Mouse (Mus musculus): ENCODE results near the gene Cd247. TPM values are rescaled to one million over a fixed set of nuclear protein-coding genes. Genes with fewer than 3 reads are reported as not detected.

The Cd247 gene
- polyA plus RNA-seq, 1 experiment from 2014 or later = 0.17 TPM

DNA sequence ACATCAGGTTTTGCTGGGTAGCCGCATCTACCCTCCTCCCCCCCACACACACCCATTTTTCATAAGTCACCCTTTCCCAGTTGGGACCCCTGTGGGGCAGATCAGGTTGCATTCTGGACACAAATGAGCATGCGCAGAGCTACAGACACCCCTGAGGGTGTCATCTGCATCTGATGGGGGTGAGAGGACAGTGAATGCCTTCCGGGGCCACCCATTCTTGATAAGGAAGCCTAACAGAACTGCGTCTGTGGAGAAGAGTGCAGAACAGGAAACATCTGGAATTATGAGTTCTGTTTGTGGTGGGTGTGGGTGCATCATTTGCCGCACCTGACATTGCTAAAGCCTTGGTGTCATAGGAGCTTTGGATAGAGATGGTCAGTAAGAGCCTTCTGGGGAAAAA is 22.7 kb downstream of the Cd247 start:
- no peak for ATAC-seq (ENCODE audit: low read depth)
- WGBS (ENCODE audit: insufficient replicate concordance) = 22% methylated on average over 5 of the region's 5 CpGs
- no peak overlapping the region for H3K9ac ChIP-seq (ENCODE audit: low read depth, low read length)
- no peak overlapping the region for H3K4me2 ChIP-seq (ENCODE audit: low read depth, low read length)
- H3K9me3 ChIP-seq (replicated peaks; ENCODE audit: control insufficient read depth, low read length) = no peaks in the 10 kb centered on the region
- H3K36me3 ChIP-seq (ENCODE audit: control insufficient read depth, insufficient read depth) = no peaks in the 10 kb centered on the region
- no peaks in the 10 kb centered on the region; the same call in 1 of the 2 replicates for H3K4me1 ChIP-seq (ENCODE audit: control insufficient read depth, low read depth, low read length)
- peaks cover 4% of the 10 kb centered on the region; the same call in 1 of the 2 replicates for H3K27me3 ChIP-seq (ENCODE audit: control insufficient read depth, insufficient read depth, low read depth, low read length)
- no peak overlapping the region for H3K27ac ChIP-seq (ENCODE audit: low read length)
- no peak overlapping the region for H3K4me3 ChIP-seq (ENCODE audit: low read depth, low read length)

DNA sequence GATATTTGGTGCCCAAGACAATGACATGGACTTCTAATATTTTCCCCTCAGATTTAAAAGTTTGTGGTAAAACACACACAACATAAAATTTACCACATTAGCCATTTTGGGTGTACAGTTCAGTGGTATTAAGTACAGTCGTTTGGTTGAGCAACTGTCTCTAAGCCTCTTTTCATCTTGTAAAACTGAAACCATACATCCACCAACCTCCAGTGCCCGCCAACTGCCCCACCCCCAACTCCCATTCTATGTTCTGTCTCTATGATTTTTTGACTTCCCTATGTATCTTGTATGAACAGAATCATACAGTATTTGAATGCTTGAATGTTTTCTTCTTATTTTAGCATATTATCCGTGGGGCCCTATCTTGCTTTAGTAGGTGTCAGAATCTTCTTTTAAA is 24.3 kb downstream of the Cd247 start:
- Histone ChIP-seq H3K27me3 (ENCODE audit: control insufficient read depth, insufficient read depth, low read depth, low read length) (peaks cover 4% of the 10 kb centered on the region; the same call in 1 of the 2 replicates), H3K4me2 (ENCODE audit: low read depth, low read length) (no peak overlapping the region), H3K9ac (ENCODE audit: low read depth, low read length) (no peak overlapping the region), H3K4me1 (ENCODE audit: control insufficient read depth, low read depth, low read length) (peaks cover 12% of the 10 kb centered on the region), H3K27ac (ENCODE audit: low read length) (no peak overlapping the region), H3K36me3 (ENCODE audit: control insufficient read depth, insufficient read depth) (no peaks in the 10 kb centered on the region), H3K9me3 (replicated peaks; ENCODE audit: control insufficient read depth, low read length) (no peaks in the 10 kb centered on the region), H3K4me3 (ENCODE audit: low read depth, low read length) (no peak overlapping the region)
- ATAC-seq (ENCODE audit: low read depth) = no peak
- WGBS (ENCODE audit: insufficient replicate concordance) = 52% methylated on average over 3 of the region's 3 CpGs

DNA sequence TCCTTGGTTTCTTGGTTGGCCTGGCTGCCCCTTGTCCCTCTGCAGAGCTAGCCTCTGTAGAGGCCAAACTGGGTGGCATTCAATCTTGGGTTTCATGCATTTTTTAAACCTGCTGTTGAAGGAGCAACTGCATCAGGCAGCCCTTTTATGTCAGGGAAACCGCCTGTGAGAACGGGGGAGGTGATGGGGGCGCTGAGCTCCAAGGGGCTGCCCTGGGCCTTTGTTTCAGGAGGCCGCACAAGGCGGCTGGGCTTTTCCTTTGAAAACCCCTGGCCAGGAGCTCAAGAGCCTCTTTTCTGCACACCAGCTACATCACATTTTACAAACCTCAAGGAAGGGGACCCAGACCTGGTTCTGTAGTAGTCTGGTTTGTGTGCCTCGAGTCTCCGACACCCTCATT is 25.6 kb downstream of the Cd247 start:
- no peak overlapping the region for H3K4me2 ChIP-seq (ENCODE audit: low read depth, low read length)
- 68% methylated on average over 7 of the region's 7 CpGs for WGBS (ENCODE audit: insufficient replicate concordance)
- ATAC-seq (ENCODE audit: low read depth) = no peak

DNA sequence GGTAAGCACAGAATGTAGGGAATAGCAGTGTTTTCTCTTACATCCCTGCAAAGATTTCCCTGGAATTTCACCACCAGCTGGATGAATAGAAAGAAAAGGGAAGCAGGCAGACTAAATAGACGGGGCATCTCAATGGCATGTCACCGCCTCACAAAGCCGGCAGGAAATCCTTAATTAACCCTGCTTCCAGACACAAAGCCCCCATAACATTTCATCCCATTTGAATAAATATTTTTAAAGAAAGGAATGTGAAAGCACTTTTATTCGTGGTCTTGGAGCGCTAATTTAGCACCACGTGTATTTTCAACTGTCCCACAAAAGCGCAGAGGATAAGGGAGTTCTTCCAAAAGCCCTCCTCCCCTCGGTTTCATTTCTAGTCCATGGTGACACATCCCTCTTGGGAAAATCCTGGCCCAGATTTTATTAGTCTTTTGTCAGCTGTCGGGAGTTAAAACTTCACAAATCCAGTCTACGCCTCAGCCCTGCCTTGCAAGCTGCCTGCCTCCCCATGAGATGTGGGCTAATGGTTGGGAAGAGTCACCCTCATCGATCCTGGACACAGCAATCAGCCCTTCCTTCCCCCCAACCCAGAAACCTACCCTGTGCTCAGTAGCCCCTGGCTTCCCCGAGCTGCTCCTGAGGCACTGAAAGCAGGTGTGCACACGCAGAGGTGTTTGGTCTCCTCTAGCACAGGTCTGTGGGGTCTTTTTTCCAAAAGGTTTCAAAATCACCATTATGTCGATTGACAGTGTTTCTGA is 26.2 kb downstream of the Cd247 start:
- H3K9me3 ChIP-seq (replicated peaks; ENCODE audit: control insufficient read depth, low read length) = no peaks in the 10 kb centered on the region
- ATAC-seq (ENCODE audit: low read depth) = no peak
- no peaks in the 10 kb centered on the region for H3K36me3 ChIP-seq (ENCODE audit: control insufficient read depth, insufficient read depth)
- no peak overlapping the region for H3K4me3 ChIP-seq (ENCODE audit: low read depth, low read length)
- no peak overlapping the region for H3K27ac ChIP-seq (ENCODE audit: low read length)
- no peak overlapping the region for H3K4me2 ChIP-seq (ENCODE audit: low read depth, low read length)
- 49% methylated on average over 14 of the region's 14 CpGs for WGBS (ENCODE audit: insufficient replicate concordance)
- H3K9ac ChIP-seq (ENCODE audit: low read depth, low read length) = no peak overlapping the region
- peaks cover 4% of the 10 kb centered on the region; the same call in 1 of the 2 replicates for H3K27me3 ChIP-seq (ENCODE audit: control insufficient read depth, insufficient read depth, low read depth, low read length)
- peaks cover 30% of the 10 kb centered on the region for H3K4me1 ChIP-seq (ENCODE audit: control insufficient read depth, low read depth, low read length)

More for the DNA sequence above, 25.6 kb downstream of the Cd247 start:
- H3K27ac ChIP-seq (ENCODE audit: low read length) = no peak overlapping the region
- no peaks in the 10 kb centered on the region for H3K36me3 ChIP-seq (ENCODE audit: control insufficient read depth, insufficient read depth)
- H3K4me3 ChIP-seq (ENCODE audit: low read depth, low read length) = no peak overlapping the region
- H3K9ac ChIP-seq (ENCODE audit: low read depth, low read length) = no peak overlapping the region
- peaks cover 4% of the 10 kb centered on the region; the same call in 1 of the 2 replicates for H3K27me3 ChIP-seq (ENCODE audit: control insufficient read depth, insufficient read depth, low read depth, low read length)
- H3K9me3 ChIP-seq (replicated peaks; ENCODE audit: control insufficient read depth, low read length) = no peaks in the 10 kb centered on the region
- H3K4me1 ChIP-seq (ENCODE audit: control insufficient read depth, low read depth, low read length) = peaks cover 25% of the 10 kb centered on the region

DNA sequence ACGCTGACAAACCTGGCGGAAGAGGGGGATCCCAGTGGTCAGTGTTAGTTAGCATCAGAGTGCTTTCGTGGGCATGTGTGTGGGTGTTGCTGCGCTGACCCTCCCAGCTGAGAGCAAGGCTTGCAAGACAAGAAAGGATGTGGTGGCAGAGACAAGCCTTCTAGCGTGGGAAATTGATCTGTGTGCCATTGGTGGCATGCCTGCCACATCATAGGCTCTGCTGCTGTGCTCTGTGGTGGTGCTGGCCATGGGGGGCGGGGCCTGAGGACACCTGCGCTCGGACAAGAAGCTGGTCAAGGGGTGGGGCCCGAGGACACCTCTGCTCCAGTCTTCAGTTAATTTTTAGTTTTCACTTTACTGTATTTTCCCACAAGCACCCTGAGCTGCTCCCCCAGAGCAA is 27.9 kb downstream of the Cd247 start:
- Histone ChIP-seq H3K4me1 (ENCODE audit: control insufficient read depth, low read depth, low read length) (peaks cover 30% of the 10 kb centered on the region), H3K9me3 (replicated peaks; ENCODE audit: control insufficient read depth, low read length) (no peaks in the 10 kb centered on the region), H3K27me3 (ENCODE audit: control insufficient read depth, insufficient read depth, low read depth, low read length) (peaks cover 4% of the 10 kb centered on the region; the same call in 1 of the 2 replicates), H3K4me3 (ENCODE audit: low read depth, low read length) (no peak overlapping the region), H3K27ac (ENCODE audit: low read length) (no peak overlapping the region), H3K9ac (ENCODE audit: low read depth, low read length) (no peak overlapping the region), H3K4me2 (ENCODE audit: low read depth, low read length) (no peak overlapping the region), H3K36me3 (ENCODE audit: control insufficient read depth, insufficient read depth) (no peaks in the 10 kb centered on the region)
- no peak for ATAC-seq (ENCODE audit: low read depth)
- 73% methylated on average over 9 of the region's 9 CpGs for WGBS (ENCODE audit: insufficient replicate concordance)

DNA sequence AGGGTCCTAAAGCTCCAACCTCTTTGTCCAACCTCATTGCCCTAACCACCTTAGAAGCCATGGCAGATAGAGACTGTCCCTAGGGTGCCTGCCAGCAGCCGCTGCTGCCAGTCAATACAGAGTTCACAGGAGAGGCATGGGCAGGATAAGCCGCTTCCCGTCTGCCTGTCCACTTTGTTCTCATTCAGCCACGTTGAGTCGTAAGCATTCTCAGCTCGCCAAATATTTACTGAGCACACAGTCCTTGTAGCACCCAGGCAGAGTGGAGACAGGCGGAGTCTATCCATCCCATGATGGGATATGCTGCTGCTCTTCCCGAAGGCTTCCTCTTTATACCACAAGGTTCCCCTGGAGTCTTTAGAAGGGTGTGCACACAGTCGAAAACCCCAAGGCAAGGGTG is 28.8 kb downstream of the Cd247 start:
- no peak overlapping the region for H3K9ac ChIP-seq (ENCODE audit: low read depth, low read length)
- H3K4me3 ChIP-seq (ENCODE audit: low read depth, low read length) = no peak overlapping the region
- no peak overlapping the region; the same call in 1 of the 2 replicates for H3K27ac ChIP-seq (ENCODE audit: low read length)
- H3K36me3 ChIP-seq (ENCODE audit: control insufficient read depth, insufficient read depth) = no peaks in the 10 kb centered on the region
- peaks cover 4% of the 10 kb centered on the region; the same call in 1 of the 2 replicates for H3K27me3 ChIP-seq (ENCODE audit: control insufficient read depth, insufficient read depth, low read depth, low read length)
- WGBS (ENCODE audit: insufficient replicate concordance) = 53% methylated on average over 9 of the region's 9 CpGs
- ATAC-seq (ENCODE audit: low read depth) = peak; percentile 20; the same call in 1 of the 2 replicates
- H3K9me3 ChIP-seq (replicated peaks; ENCODE audit: control insufficient read depth, low read length) = no peaks in the 10 kb centered on the region
- peaks cover 30% of the 10 kb centered on the region for H3K4me1 ChIP-seq (ENCODE audit: control insufficient read depth, low read depth, low read length)
- no peak overlapping the region for H3K4me2 ChIP-seq (ENCODE audit: low read depth, low read length)

DNA sequence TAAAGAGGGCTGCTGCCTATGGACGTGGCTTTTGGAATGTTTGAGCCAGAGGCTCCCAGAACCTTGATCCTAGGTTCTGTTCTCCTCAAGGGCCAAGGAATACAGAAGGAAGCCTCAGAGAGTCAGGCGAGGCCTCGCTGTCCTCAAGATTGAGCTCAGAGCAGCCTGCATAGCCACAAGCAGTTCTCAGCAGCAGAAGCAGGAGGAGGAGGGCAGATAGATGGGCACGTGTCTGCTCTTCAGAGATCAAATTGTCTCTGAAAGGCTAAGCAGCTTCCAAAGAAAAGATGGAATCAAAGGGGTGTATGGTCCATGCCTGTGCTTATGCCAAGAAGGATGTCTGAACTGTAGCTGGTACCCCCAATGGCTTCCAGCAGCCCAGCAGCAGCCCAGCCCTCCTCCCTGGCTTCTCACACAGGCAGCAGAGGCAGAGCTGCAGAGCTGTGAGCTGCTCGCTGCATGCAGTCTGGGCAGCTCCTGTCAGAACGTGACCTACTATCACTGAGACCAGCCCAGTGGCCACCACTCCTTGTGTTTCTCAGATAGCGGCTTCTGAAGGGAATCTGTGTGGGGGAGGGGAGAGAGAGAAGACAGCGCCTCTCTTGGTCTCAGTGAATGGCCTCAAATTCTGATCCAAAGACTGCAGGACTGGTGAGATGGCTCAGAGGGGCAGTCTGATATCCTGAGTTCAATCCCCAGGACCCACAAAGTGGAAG is 29.8 kb downstream of the Cd247 start:
- Histone ChIP-seq H3K9me3 (replicated peaks; ENCODE audit: control insufficient read depth, low read length) (no peaks in the 10 kb centered on the region), H3K36me3 (ENCODE audit: control insufficient read depth, insufficient read depth) (no peaks in the 10 kb centered on the region), H3K4me2 (ENCODE audit: low read depth, low read length) (peak overlapping the region; percentile 51), H3K9ac (ENCODE audit: low read depth, low read length) (peak overlapping the region; percentile 5), H3K27ac (ENCODE audit: low read length) (peak overlapping the region; percentile 57), H3K4me3 (ENCODE audit: low read depth, low read length) (peak overlapping the region; percentile 22; the same call in 1 of the 2 replicates), H3K4me1 (ENCODE audit: control insufficient read depth, low read depth, low read length) (peaks cover 30% of the 10 kb centered on the region), H3K27me3 (ENCODE audit: control insufficient read depth, insufficient read depth, low read depth, low read length) (peaks cover 4% of the 10 kb centered on the region; the same call in 1 of the 2 replicates)
- 27% methylated on average over 8 of the region's 8 CpGs for WGBS (ENCODE audit: insufficient replicate concordance)
- ATAC-seq (ENCODE audit: low read depth) = peak; percentile 98

DNA sequence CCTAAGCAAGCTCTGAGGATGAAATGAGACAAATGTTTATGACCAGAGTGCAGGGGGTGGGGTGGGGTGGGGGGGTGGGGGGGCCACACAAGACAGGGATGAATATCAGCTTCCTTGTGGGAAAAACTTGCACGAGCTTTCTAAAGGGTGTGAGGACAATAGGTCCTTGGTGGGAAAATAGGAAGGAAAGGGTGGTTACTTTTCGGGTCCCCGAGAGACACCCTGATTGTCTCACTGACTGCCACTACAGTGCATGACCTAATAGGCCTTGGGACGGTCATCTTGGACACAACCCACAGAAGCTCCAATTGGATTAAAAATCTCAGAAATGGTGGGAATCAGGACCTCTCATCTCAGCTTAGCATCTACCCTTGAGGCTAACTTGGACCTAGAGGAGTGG is 30.7 kb downstream of the Cd247 start:
- WGBS (ENCODE audit: insufficient replicate concordance) = 51% methylated on average over 4 of the region's 4 CpGs
- no peak overlapping the region for H3K4me2 ChIP-seq (ENCODE audit: low read depth, low read length)
- no peak for ATAC-seq (ENCODE audit: low read depth)
- no peak overlapping the region for H3K27ac ChIP-seq (ENCODE audit: low read length)
- no peaks in the 10 kb centered on the region for H3K9me3 ChIP-seq (replicated peaks; ENCODE audit: control insufficient read depth, low read length)
- no peaks in the 10 kb centered on the region for H3K36me3 ChIP-seq (ENCODE audit: control insufficient read depth, insufficient read depth)
- no peak overlapping the region for H3K4me3 ChIP-seq (ENCODE audit: low read depth, low read length)
- peaks cover 30% of the 10 kb centered on the region for H3K4me1 ChIP-seq (ENCODE audit: control insufficient read depth, low read depth, low read length)
- no peak overlapping the region for H3K9ac ChIP-seq (ENCODE audit: low read depth, low read length)
- peaks cover 4% of the 10 kb centered on the region; the same call in 1 of the 2 replicates for H3K27me3 ChIP-seq (ENCODE audit: control insufficient read depth, insufficient read depth, low read depth, low read length)

DNA sequence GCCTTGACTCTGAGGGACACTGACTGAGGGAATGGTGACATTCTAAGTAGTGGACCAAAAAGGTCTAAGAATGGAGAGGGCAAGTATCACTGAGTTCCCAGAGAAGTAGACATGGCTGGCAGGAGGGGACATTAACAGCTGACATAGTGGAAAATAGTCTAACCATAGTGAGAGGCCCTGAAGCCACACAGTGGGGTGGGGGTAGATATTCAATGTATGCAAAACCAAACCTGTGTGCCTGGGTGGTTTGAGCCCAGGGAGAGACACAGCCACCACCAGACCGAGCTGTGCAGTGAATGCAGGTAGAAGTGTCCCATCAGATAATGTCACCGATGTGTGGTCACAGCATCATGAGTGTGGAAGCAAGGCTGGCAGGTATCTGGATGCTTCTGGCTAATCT is 33.5 kb downstream of the Cd247 start:
- ATAC-seq (ENCODE audit: low read depth) = no peak
- Histone ChIP-seq H3K27me3 (ENCODE audit: control insufficient read depth, insufficient read depth, low read depth, low read length) (no peaks in the 10 kb centered on the region), H3K4me2 (ENCODE audit: low read depth, low read length) (no peak overlapping the region), H3K9me3 (replicated peaks; ENCODE audit: control insufficient read depth, low read length) (no peaks in the 10 kb centered on the region), H3K36me3 (ENCODE audit: control insufficient read depth, insufficient read depth) (no peaks in the 10 kb centered on the region), H3K4me3 (ENCODE audit: low read depth, low read length) (no peak overlapping the region), H3K4me1 (ENCODE audit: control insufficient read depth, low read depth, low read length) (peaks cover 25% of the 10 kb centered on the region), H3K27ac (ENCODE audit: low read length) (no peak overlapping the region), H3K9ac (ENCODE audit: low read depth, low read length) (no peak overlapping the region)
- 68% methylated on average over 2 of the region's 2 CpGs for WGBS (ENCODE audit: insufficient replicate concordance)
